15 mouse cellular contexts compared by ENCODE assay signal in the genomic region with DNA sequence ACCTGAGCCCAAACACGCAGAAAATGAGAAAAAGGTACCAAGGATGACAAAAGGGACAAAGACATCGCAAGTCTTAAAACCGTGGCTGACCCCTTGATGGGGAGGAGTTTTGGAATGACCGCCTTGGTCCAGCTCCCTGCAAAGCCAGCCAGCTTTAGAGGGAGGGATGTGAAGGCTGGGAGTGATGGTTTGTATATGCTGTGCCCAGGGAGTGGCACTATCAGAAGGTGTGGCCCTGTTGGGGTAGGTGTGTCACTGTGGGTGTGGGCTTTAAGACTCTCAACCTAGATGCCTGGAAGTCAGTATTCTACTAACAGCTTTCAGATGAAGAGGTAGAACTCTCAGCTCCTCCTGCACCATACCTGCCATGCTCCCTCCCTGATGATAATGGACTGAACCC.
"Had no signal": no experiment of that assay in that cellular context is flagged by ENCODE, and none has a peak within 500 bp of the region (broad histone marks: within the 10 kb centered on the region; RNA-seq: fewer than 3 reads in every experiment).

No protein-coding gene starts in this region.

- H3K27me3 ChIP-seq: limb, embryonic 13.5 days; midbrain, embryonic 15.5 days; stomach, embryonic 15.5 days had no signal

- H3K27ac ChIP-seq: limb, embryonic 10.5 days; limb, embryonic 13.5 days; macrophage; midbrain, embryonic 12.5 days; midbrain, embryonic 15.5 days; stomach, embryonic 15.5 days had no signal

- H3K4me2 ChIP-seq: limb, embryonic 13.5 days; lung, embryonic 14.5 days; midbrain, embryonic 12.5 days; midbrain, embryonic 15.5 days; stomach, embryonic 15.5 days had no signal

- H3K9ac ChIP-seq: limb, embryonic 13.5 days; lung, embryonic 14.5 days; midbrain, embryonic 12.5 days; midbrain, embryonic 15.5 days; stomach, embryonic 15.5 days had no signal

- ATAC-seq: intestine, embryonic 16.5 days; lung, postnatal 0 days; midbrain, embryonic 15.5 days had no signal

- H3K9me3 ChIP-seq: limb, embryonic 10.5 days; limb, embryonic 13.5 days; midbrain, embryonic 12.5 days; midbrain, embryonic 15.5 days; stomach, embryonic 15.5 days had no signal

- H3K4me3 ChIP-seq: limb, embryonic 10.5 days; limb, embryonic 13.5 days; midbrain, embryonic 12.5 days; midbrain, embryonic 15.5 days; stomach, embryonic 15.5 days had no signal

- H3K36me3 ChIP-seq: limb, embryonic 10.5 days; limb, embryonic 13.5 days; midbrain, embryonic 12.5 days; midbrain, embryonic 15.5 days; stomach, embryonic 15.5 days had no signal

- DNase-seq: lung, embryonic 14.5 days; right cerebral cortex, adult 18-20 months; right cerebral cortex, postnatal 14 days; right cerebral cortex, postnatal 4 days; thymus, adult 2 months; thymus, postnatal 14 days; thymus, postnatal 4 days had no signal
